Comparison of ENCODE assay signal across 7 mouse cellular contexts in the genomic region with DNA sequence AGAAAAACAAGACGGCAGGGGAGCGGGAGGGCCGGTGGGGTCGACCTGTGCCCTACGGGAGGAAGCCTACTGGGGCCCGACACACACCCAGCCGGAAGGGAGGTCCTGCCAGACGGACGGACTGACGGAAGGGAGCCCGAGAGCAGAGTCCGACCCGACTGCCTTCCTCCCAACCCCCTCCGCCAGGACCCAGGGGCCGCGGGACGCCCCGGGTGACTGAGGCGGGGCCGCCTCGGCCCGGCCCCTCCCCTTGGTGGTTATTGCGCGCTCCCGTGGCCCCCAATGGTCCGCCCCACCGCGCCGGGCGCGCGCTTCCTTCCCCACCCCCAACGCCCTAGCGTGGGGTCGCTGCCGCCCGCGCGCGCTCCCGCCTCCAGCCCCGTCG. TPM values are rescaled to one million over a fixed set of nuclear protein-coding genes. Genes with fewer than 3 reads are reported as not detected.
DNase-seq lines count a peak whose midpoint lies in the region; ATAC-seq lines count a peak whose summit lies in the region.

No protein-coding gene starts in this region.

- peaks cover 54% of the 10 kb centered on the region for H3K4me1 ChIP-seq in hindbrain, embryonic 12.5 days

- peak; percentile 93 for DNase-seq in ZHBTc4 (ENCODE audit: low read depth, low spot score)
- peak; percentile 88 for DNase-seq in cerebellum, adult 9-11 months
- DNase-seq in frontal cortex, postnatal 10 days (ENCODE audit: low spot score in 2 of 2): peak; percentile 76 to 81
- peak; percentile 45 to 73 for DNase-seq in left cerebral cortex, adult 8-10 months (ENCODE audit: low spot score in 2 of 2)
- peak; percentile 85 for DNase-seq in right cerebral cortex, postnatal 4 days

- no peaks in the 10 kb centered on the region for H3K9me3 ChIP-seq in hindbrain, embryonic 12.5 days (replicated peaks)

- peak overlapping the region; percentile 99 for H3K27ac ChIP-seq in hindbrain, embryonic 12.5 days

- peak; percentile 72 for ATAC-seq in hindbrain, embryonic 12.5 days (ENCODE audit: low FRiP score)
- peak; percentile 77 for ATAC-seq in megakaryocyte, adult 5-6 weeks (ENCODE audit: poor library complexity, severe bottlenecking)

- peak overlapping the region; percentile 91 for H3K9ac ChIP-seq in hindbrain, embryonic 12.5 days

- H3K27me3 ChIP-seq in hindbrain, embryonic 12.5 days: no peaks in the 10 kb centered on the region

- H3K4me2 ChIP-seq in hindbrain, embryonic 12.5 days (replicated peaks): peak overlapping the region; percentile 87

- peak overlapping the region; percentile 69 for H3K4me3 ChIP-seq in hindbrain, embryonic 12.5 days

- peaks cover 35% of the 10 kb centered on the region for H3K36me3 ChIP-seq in hindbrain, embryonic 12.5 days

- WGBS in hindbrain, embryonic 12.5 days: under 1% methylated on average over 35 of the region's 43 CpGs

RNA-seq across cellular contexts. Expression of a gene that starts 0.4 kb away (rescaled TPM):
- 95.0 and 102 TPM in 2 replicates for polyA plus RNA-seq in hindbrain, embryonic 12.5 days (2016; fragmentation: Nextera tagmentation; extraction: Ambion mirVana)
- total RNA-seq in left cerebral cortex, adult 8-10 months (2022): 10 to 100 TPM; 87.9 to 97.7 (median 93.6) TPM
- 11.1 and 12.5 TPM in 2 replicates for total RNA-seq in megakaryocyte, adult 5-6 weeks (2015)
- total RNA-seq in megakaryocyte, adult 5-6 weeks (2017): 22.2 and 29.6 TPM in 2 replicates

RNA-seq across cellular contexts. Expression of a gene that starts 12.5 kb away (rescaled TPM):
- 86.6 and 101 TPM in 2 replicates for polyA plus RNA-seq in hindbrain, embryonic 12.5 days (2016; fragmentation: Nextera tagmentation; extraction: Ambion mirVana)
- 100 to 1,000 TPM in 3 of 4 experiments, 10 to 100 TPM in 1; 94.2 to 108 (median 101) TPM for total RNA-seq in left cerebral cortex, adult 8-10 months (2022)
- total RNA-seq in megakaryocyte, adult 5-6 weeks (2015): 65.7 and 73.7 TPM in 2 replicates
- total RNA-seq in megakaryocyte, adult 5-6 weeks (2017): 26.8 and 30.4 TPM in 2 replicates

RNA-seq across cellular contexts. Expression of a gene that starts 12.7 kb away (rescaled TPM):
- 0.13 and 0.18 TPM in 2 replicates for polyA plus RNA-seq in hindbrain, embryonic 12.5 days (2016; fragmentation: Nextera tagmentation; extraction: Ambion mirVana)
- total RNA-seq in left cerebral cortex, adult 8-10 months (2022): not detected
- total RNA-seq in megakaryocyte, adult 5-6 weeks (2015): not detected in 2 replicates
- not detected in 2 replicates for total RNA-seq in megakaryocyte, adult 5-6 weeks (2017)

RNA-seq across cellular contexts. Expression of a gene that starts 14.7 kb away (rescaled TPM):
- polyA plus RNA-seq in hindbrain, embryonic 12.5 days (2016; fragmentation: Nextera tagmentation; extraction: Ambion mirVana): 0.85 and 1.9 TPM in 2 replicates
- total RNA-seq in left cerebral cortex, adult 8-10 months (2022): not detected
- not detected in 2 replicates for total RNA-seq in megakaryocyte, adult 5-6 weeks (2015)
- total RNA-seq in megakaryocyte, adult 5-6 weeks (2017): not detected in 2 replicates

RNA-seq across cellular contexts. Expression of a gene that starts 14.7 kb away (rescaled TPM):
- polyA plus RNA-seq in hindbrain, embryonic 12.5 days (2016; fragmentation: Nextera tagmentation; extraction: Ambion mirVana): 20.0 and 25.6 TPM in 2 replicates
- 1 to 10 TPM in 2 of 4 experiments, under 1 TPM in 2; 0.48 to 2.0 (median 1.4) TPM for total RNA-seq in left cerebral cortex, adult 8-10 months (2022)
- total RNA-seq in megakaryocyte, adult 5-6 weeks (2015): not detected in 2 replicates
- total RNA-seq in megakaryocyte, adult 5-6 weeks (2017): not detected in 2 replicates

Comparison
In these comparisons a context has a peak if more than half of its experiments do, and no peak if none do; other contexts are left out.
1. Peak in every context shown above with its lines: DNase-seq, ATAC-seq, H3K4me3 ChIP-seq and H3K27ac ChIP-seq.